Mouse (Mus musculus) forebrain, embryonic 12.5 days (tissue): ENCODE measurements around the gene Etl4. TPM values are rescaled to one million over a fixed set of nuclear protein-coding genes. Genes with fewer than 3 reads are reported as not detected.

ENCODE experiments used
- ATAC-seq: fragments of 200-750 bp; cut with Nextera tagmentation; 2 replicates; pipeline ENCODE4 v1.8.0; 2017; ENCODE audit warnings: moderate TSS enrichment; ENCODE audit not compliant: low FRiP score
- H3K27ac ChIP-seq: fragments of 300-500 bp; sonication (generic); 2 replicates; pipeline ENCODE4 v1.5.1; 2016; ENCODE audit warnings: mild to moderate bottlenecking
- H3K27me3 ChIP-seq: fragments of 300-500 bp; sonication (generic); 2 replicates; pipeline ENCODE4 v1.6.1; 2016; ENCODE audit warnings: mild to moderate bottlenecking
- H3K36me3 ChIP-seq: fragments of 300-500 bp; sonication (generic); replicated peaks from 2 replicates; pipeline ENCODE4 v1.6.1; 2016; ENCODE audit warnings: mild to moderate bottlenecking
- H3K4me1 ChIP-seq: fragments of 300-500 bp; sonication (generic); 2 replicates; pipeline ENCODE4 v1.6.1; 2016
- H3K4me2 ChIP-seq: fragments of 300-500 bp; sonication (generic); 2 replicates; pipeline ENCODE4 v1.6.1; 2016; ENCODE audit warnings: mild to moderate bottlenecking, moderate library complexity
- H3K4me3 ChIP-seq: fragments of 300-500 bp; sonication (generic); replicated peaks from 2 replicates; pipeline ENCODE4 v1.5.1; 2016; ENCODE audit warnings: mild to moderate bottlenecking
- H3K9ac ChIP-seq: fragments of 300-500 bp; sonication (generic); 2 replicates; pipeline ENCODE4 v1.6.1; 2016; ENCODE audit warnings: mild to moderate bottlenecking
- H3K9me3 ChIP-seq: fragments of 300-500 bp; sonication (generic); 2 replicates; pipeline ENCODE4 v1.6.1; 2016
- WGBS: fragments of 180-500 bp; shearing (Covaris S2); methylation state at CpG from one replicate; pipeline ENCODE4 v1.1.7; 2016; 5-methylcytosine and 5-hydroxymethylcytosine counted together
- polyA plus RNA-seq: library from polyadenylated mRNA; unstranded; fragments of >200 nt; fragmentation: Nextera tagmentation; extraction: Ambion mirVana; gene quantifications from 2 replicates; pipeline ENCODE4 v1.2.1, GENCODE M21; 2016

The Etl4 gene
- polyA plus RNA-seq, 1 experiment from 2014 or later = 30.3 TPM

GRCm38 (mm10) chr2:20419975-20420374 lies 510.4 kb downstream of the Etl4 start:
- H3K9ac ChIP-seq = no peak overlapping the region
- no peak overlapping the region for H3K27ac ChIP-seq
- H3K36me3 ChIP-seq = no peaks in the 10 kb centered on the region
- no peak overlapping the region for H3K4me3 ChIP-seq
- no peak overlapping the region for H3K4me2 ChIP-seq
- peaks cover 9% of the 10 kb centered on the region for H3K4me1 ChIP-seq
- WGBS = 33% methylated on average over 6 of the region's 6 CpGs
- 0 out of 2 replicates have a peak, but pooled peaks have one; percentile 14 for ATAC-seq
- no peaks in the 10 kb centered on the region for H3K9me3 ChIP-seq
- no peaks in the 10 kb centered on the region for H3K27me3 ChIP-seq

GRCm38 (mm10) chr2:20422275-20422674 lies 512.7 kb downstream of the Etl4 start:
- H3K27ac ChIP-seq = no peak overlapping the region
- peak; percentile 30; the same call in 1 of the 2 replicates for ATAC-seq
- H3K27me3 ChIP-seq = no peaks in the 10 kb centered on the region
- 48% methylated on average over 4 of the region's 4 CpGs for WGBS
- H3K36me3 ChIP-seq = no peaks in the 10 kb centered on the region
- H3K9me3 ChIP-seq = no peaks in the 10 kb centered on the region
- no peak overlapping the region for H3K4me3 ChIP-seq
- H3K9ac ChIP-seq = no peak overlapping the region
- H3K4me1 ChIP-seq = peaks cover 4% of the 10 kb centered on the region; the same call in 1 of the 2 replicates
- H3K4me2 ChIP-seq = no peak overlapping the region

GRCm38 (mm10) chr2:20433656-20434055 lies 524.1 kb downstream of the Etl4 start:
- Histone ChIP-seq H3K4me2 (no peak overlapping the region), H3K9me3 (no peaks in the 10 kb centered on the region), H3K9ac (no peak overlapping the region), H3K36me3 (no peaks in the 10 kb centered on the region), H3K4me3 (no peak overlapping the region), H3K27ac (no peak overlapping the region), H3K27me3 (no peaks in the 10 kb centered on the region), H3K4me1 (no peaks in the 10 kb centered on the region)
- 81% methylated on average over 2 of the region's 2 CpGs for WGBS
- no peak for ATAC-seq

GRCm38 (mm10) chr2:20435530-20435929 lies 526.0 kb downstream of the Etl4 start:
- Histone ChIP-seq H3K9ac (no peak overlapping the region), H3K27me3 (no peaks in the 10 kb centered on the region), H3K36me3 (no peaks in the 10 kb centered on the region), H3K9me3 (no peaks in the 10 kb centered on the region), H3K4me2 (no peak overlapping the region), H3K4me1 (no peaks in the 10 kb centered on the region), H3K4me3 (no peak overlapping the region), H3K27ac (no peak overlapping the region)
- 94% methylated on average over 4 of the region's 4 CpGs for WGBS
- no peak for ATAC-seq

GRCm38 (mm10) chr2:20442731-20443130 lies 533.2 kb downstream of the Etl4 start:
- H3K36me3 ChIP-seq = no peaks in the 10 kb centered on the region
- no peak overlapping the region for H3K9ac ChIP-seq
- H3K4me1 ChIP-seq = no peaks in the 10 kb centered on the region
- no peak overlapping the region for H3K4me3 ChIP-seq
- H3K9me3 ChIP-seq = no peaks in the 10 kb centered on the region
- no peak overlapping the region for H3K27ac ChIP-seq
- no peaks in the 10 kb centered on the region for H3K27me3 ChIP-seq
- H3K4me2 ChIP-seq = no peak overlapping the region
- no peak for ATAC-seq
- 87% methylated on average over 2 of the region's 2 CpGs for WGBS

- H3K27me3 ChIP-seq = no peaks in the 10 kb centered on the region
- no peaks in the 10 kb centered on the region for H3K9me3 ChIP-seq
- no peaks in the 10 kb centered on the region for H3K4me1 ChIP-seq
- H3K27ac ChIP-seq = no peak overlapping the region
- H3K9ac ChIP-seq = no peak overlapping the region
- H3K4me3 ChIP-seq = no peak overlapping the region
- ATAC-seq = no peak
- WGBS = 84% methylated on average over 10 of the region's 10 CpGs
- no peak overlapping the region for H3K4me2 ChIP-seq
- H3K36me3 ChIP-seq = no peaks in the 10 kb centered on the region
These were observed 534.3 kb downstream of the Etl4 start for GRCm38 (mm10) chr2:20443671-20444440.

GRCm38 (mm10) chr2:20445156-20446155 lies 535.9 kb downstream of the Etl4 start:
- Histone ChIP-seq H3K9ac (no peak overlapping the region), H3K27ac (no peak overlapping the region), H3K36me3 (no peaks in the 10 kb centered on the region), H3K4me2 (no peak overlapping the region), H3K27me3 (no peaks in the 10 kb centered on the region), H3K9me3 (no peaks in the 10 kb centered on the region), H3K4me1 (no peaks in the 10 kb centered on the region), H3K4me3 (no peak overlapping the region)
- ATAC-seq = no peak
- WGBS = 81% methylated on average over 17 of the region's 17 CpGs

- Histone ChIP-seq H3K4me1 (no peaks in the 10 kb centered on the region), H3K27ac (no peak overlapping the region), H3K4me2 (no peak overlapping the region), H3K9ac (no peak overlapping the region), H3K36me3 (no peaks in the 10 kb centered on the region), H3K9me3 (no peaks in the 10 kb centered on the region), H3K4me3 (no peak overlapping the region), H3K27me3 (no peaks in the 10 kb centered on the region)
- ATAC-seq = no peak
- 82% methylated on average over 4 of the region's 4 CpGs for WGBS
These were observed 536.6 kb downstream of the Etl4 start for GRCm38 (mm10) chr2:20446180-20446579.

GRCm38 (mm10) chr2:20450945-20451344 lies 541.4 kb downstream of the Etl4 start:
- H3K36me3 ChIP-seq = no peaks in the 10 kb centered on the region
- H3K4me2 ChIP-seq = no peak overlapping the region
- H3K27ac ChIP-seq = no peak overlapping the region
- H3K9me3 ChIP-seq = no peaks in the 10 kb centered on the region
- WGBS = 65% methylated on average over 3 of the region's 3 CpGs
- H3K9ac ChIP-seq = no peak overlapping the region
- no peak overlapping the region for H3K4me3 ChIP-seq
- ATAC-seq = no peak
- H3K27me3 ChIP-seq = no peaks in the 10 kb centered on the region
- no peaks in the 10 kb centered on the region for H3K4me1 ChIP-seq

- H3K4me2 ChIP-seq = no peak overlapping the region
- no peak for ATAC-seq
- H3K4me1 ChIP-seq = no peaks in the 10 kb centered on the region
- 81% methylated on average over 3 of the region's 3 CpGs for WGBS
- H3K9ac ChIP-seq = no peak overlapping the region
- H3K27ac ChIP-seq = no peak overlapping the region
- H3K4me3 ChIP-seq = no peak overlapping the region
- H3K36me3 ChIP-seq = no peaks in the 10 kb centered on the region
- no peaks in the 10 kb centered on the region for H3K27me3 ChIP-seq
- H3K9me3 ChIP-seq = no peaks in the 10 kb centered on the region
These were observed 544.1 kb downstream of the Etl4 start for GRCm38 (mm10) chr2:20453506-20454206.

GRCm38 (mm10) chr2:20479199-20479598 lies 569.6 kb downstream of the Etl4 start:
- H3K9ac ChIP-seq = no peak overlapping the region
- no peak for ATAC-seq
- 88% methylated on average over 2 of the region's 2 CpGs for WGBS
- no peaks in the 10 kb centered on the region for H3K27me3 ChIP-seq
- H3K4me1 ChIP-seq = no peaks in the 10 kb centered on the region
- H3K9me3 ChIP-seq = no peaks in the 10 kb centered on the region
- no peak overlapping the region for H3K4me2 ChIP-seq
- H3K4me3 ChIP-seq = no peak overlapping the region
- H3K36me3 ChIP-seq = no peaks in the 10 kb centered on the region
- H3K27ac ChIP-seq = no peak overlapping the region
